Mouse (Mus musculus) intestine, embryonic 14.5 days (tissue): ENCODE results near the gene Tbc1d5. TPM values are rescaled to one million over a fixed set of nuclear protein-coding genes. Genes with fewer than 3 reads are reported as not detected.

Experiments
- ATAC-seq: fragments of 200-750 bp; cut with Nextera tagmentation; replicated peaks from 2 replicates; pipeline ENCODE4 v1.8.0; 2017; ENCODE audit warnings: low read depth, moderate number of reproducible peaks, moderate TSS enrichment, moderate library complexity; ENCODE audit not compliant: low FRiP score, low TSS enrichment
- DNase-seq: peaks from one replicate; pipeline ENCODE4 v3.0.0-alpha.2; 2018; ENCODE audit warnings: low spot score
- H3K27ac ChIP-seq: fragments of 300-500 bp; sonication (generic); 2 replicates; pipeline ENCODE4 v1.5.1; 2014; ENCODE audit warnings: low read depth, mild to moderate bottlenecking, control low read depth
- H3K27me3 ChIP-seq: fragments of 300-500 bp; sonication (generic); replicated peaks from 2 replicates; pipeline ENCODE4 v1.6.1; 2014; ENCODE audit warnings: low read length, control low read depth; ENCODE audit not compliant: control insufficient read depth, insufficient read depth
- H3K36me3 ChIP-seq: fragments of 300-500 bp; sonication (generic); 2 replicates; pipeline ENCODE4 v1.6.1; 2014; ENCODE audit warnings: low read length, control low read depth; ENCODE audit not compliant: control insufficient read depth, insufficient read depth
- H3K4me1 ChIP-seq: fragments of 300-500 bp; sonication (generic); replicated peaks from 2 replicates; pipeline ENCODE4 v1.6.1; 2014; ENCODE audit warnings: low read length, control low read depth, mixed read lengths; ENCODE audit not compliant: control insufficient read depth, insufficient read depth
- H3K4me2 ChIP-seq: fragments of 300-500 bp; sonication (generic); 2 replicates; pipeline ENCODE4 v1.6.1; 2014; ENCODE audit warnings: low read length
- H3K4me3 ChIP-seq: fragments of 300-500 bp; sonication (generic); 2 replicates; pipeline ENCODE4 v1.5.1; 2014; ENCODE audit warnings: low read depth, low read length, control low read depth, mixed read lengths
- H3K9ac ChIP-seq: fragments of 300-500 bp; sonication (generic); 2 replicates; pipeline ENCODE4 v1.6.1; 2014; ENCODE audit warnings: mild to moderate bottlenecking, low read length
- H3K9me3 ChIP-seq: fragments of 300-500 bp; sonication (generic); 2 replicates; pipeline ENCODE4 v1.6.1; 2016; ENCODE audit warnings: low read length, control low read depth; ENCODE audit not compliant: control insufficient read depth
- WGBS: fragments of 180-500 bp; shearing (Covaris S2); extraction: QIAGEN DNeasy Blood & Tissue Kit; methylation state at CpG from one replicate; pipeline ENCODE4 v1.1.7; 2014; 5-methylcytosine and 5-hydroxymethylcytosine counted together
- polyA plus RNA-seq: library from polyadenylated mRNA; unstranded; fragments of >200 nt; fragmentation: Nextera tagmentation; extraction: Ambion mirVana; gene quantifications from 2 replicates; pipeline ENCODE4 v1.2.1, GENCODE M21; 2014

Gene Tbc1d5
- polyA plus RNA-seq, 1 experiment from 2014 or later: 12.0 TPM

GRCm38 (mm10) chr17:51194787-51195186 lies 15.6 kb upstream of the Tbc1d5 start:
- DNase-seq (no peak), ATAC-seq (no peak)
- H3K27ac ChIP-seq: no peak overlapping the region
- WGBS: 76% methylated on average over 2 of the region's 2 CpGs
- no peaks in the 10 kb centered on the region for H3K27me3 ChIP-seq
- no peak overlapping the region for H3K9ac ChIP-seq
- H3K4me3 ChIP-seq: no peak overlapping the region
- H3K9me3 ChIP-seq: no peaks in the 10 kb centered on the region
- no peak overlapping the region for H3K4me2 ChIP-seq
- no peaks in the 10 kb centered on the region for H3K4me1 ChIP-seq
- H3K36me3 ChIP-seq: no peaks in the 10 kb centered on the region

- H3K4me2 ChIP-seq: no peak overlapping the region
Measured at GRCm38 (mm10) chr17:51191381-51191780, 12.2 kb upstream of the Tbc1d5 start.

GRCm38 (mm10) chr17:51182715-51183114 lies 3.6 kb upstream of the Tbc1d5 start:
- DNase-seq: no peak
- no peak overlapping the region for H3K9ac ChIP-seq
- 83% methylated on average over 2 of the region's 2 CpGs for WGBS
- no peak overlapping the region for H3K4me3 ChIP-seq
- no peaks in the 10 kb centered on the region for H3K27me3 ChIP-seq
- H3K4me1 ChIP-seq: peaks cover 1% of the 10 kb centered on the region; the same call in 1 of the 2 replicates
- no peak overlapping the region for H3K27ac ChIP-seq
- H3K9me3 ChIP-seq: no peaks in the 10 kb centered on the region
- no peak for ATAC-seq
- no peak overlapping the region for H3K4me2 ChIP-seq
- H3K36me3 ChIP-seq: no peaks in the 10 kb centered on the region

More at GRCm38 (mm10) chr17:51191381-51191780, 12.2 kb upstream of the Tbc1d5 start:
- WGBS: 93% methylated on average over 1 of the region's 1 CpGs
- Histone ChIP-seq H3K4me1 (no peaks in the 10 kb centered on the region), H3K27me3 (no peaks in the 10 kb centered on the region), H3K4me3 (no peak overlapping the region), H3K36me3 (no peaks in the 10 kb centered on the region), H3K9ac (no peak overlapping the region), H3K27ac (no peak overlapping the region), H3K9me3 (no peaks in the 10 kb centered on the region)
- DNase-seq (no peak), ATAC-seq (no peak)

GRCm38 (mm10) chr17:51178491-51179194 lies 509 bp downstream of the Tbc1d5 start:
- WGBS: under 1% methylated on average over 45 of the region's 59 CpGs
- peak; percentile 78 for ATAC-seq

GRCm38 (mm10) chr17:51177923-51178322 lies 1.2 kb downstream of the Tbc1d5 start:
- no peaks in the 10 kb centered on the region for H3K9me3 ChIP-seq
- no peaks in the 10 kb centered on the region for H3K27me3 ChIP-seq
- H3K4me1 ChIP-seq: peaks cover 4% of the 10 kb centered on the region; the same call in 1 of the 2 replicates
- H3K4me2 ChIP-seq: peak overlapping the region; percentile 51
- peak overlapping the region; percentile 98; the same call in 1 of the 2 replicates for H3K27ac ChIP-seq
- no peaks in the 10 kb centered on the region for H3K36me3 ChIP-seq
- ATAC-seq (no peak), DNase-seq (peak; percentile 57)
- peak overlapping the region; percentile 93 for H3K9ac ChIP-seq
- 47% methylated on average over 6 of the region's 6 CpGs for whole genome bisulfite sequencing
- peak overlapping the region; percentile 66 for H3K4me3 ChIP-seq

More at GRCm38 (mm10) chr17:51178491-51179194, 509 bp downstream of the Tbc1d5 start:
- Histone ChIP-seq H3K4me1 (peaks cover 4% of the 10 kb centered on the region; the same call in 1 of the 2 replicates), H3K9me3 (no peaks in the 10 kb centered on the region), H3K4me3 (peak overlapping the region; percentile 66), H3K27ac (peak overlapping the region; percentile 98), H3K4me2 (peak overlapping the region; percentile 51), H3K36me3 (no peaks in the 10 kb centered on the region), H3K27me3 (no peaks in the 10 kb centered on the region), H3K9ac (peak overlapping the region; percentile 93)
- peak; percentile 86 for DNase-seq

GRCm38 (mm10) chr17:51172332-51172731 lies 6.8 kb downstream of the Tbc1d5 start:
- DNase-seq: no peak
- ATAC-seq: no peak
- 88% methylated on average over 1 of the region's 1 CpGs for WGBS

GRCm38 (mm10) chr17:51171504-51171903 lies 7.6 kb downstream of the Tbc1d5 start:
- ATAC-seq: no peak
- 87% methylated on average over 3 of the region's 3 CpGs for WGBS

More at GRCm38 (mm10) chr17:51172332-51172731, 6.8 kb downstream of the Tbc1d5 start:
- Histone ChIP-seq H3K9ac (no peak overlapping the region), H3K36me3 (no peaks in the 10 kb centered on the region), H3K27me3 (no peaks in the 10 kb centered on the region), H3K4me1 (no peaks in the 10 kb centered on the region), H3K4me2 (no peak overlapping the region), H3K9me3 (no peaks in the 10 kb centered on the region), H3K4me3 (no peak overlapping the region), H3K27ac (no peak overlapping the region)

GRCm38 (mm10) chr17:51169911-51170310 lies 9.2 kb downstream of the Tbc1d5 start:
- ATAC-seq: no peak

More at GRCm38 (mm10) chr17:51171504-51171903, 7.6 kb downstream of the Tbc1d5 start:
- Histone ChIP-seq H3K27ac (no peak overlapping the region), H3K4me2 (no peak overlapping the region), H3K4me3 (no peak overlapping the region), H3K9me3 (no peaks in the 10 kb centered on the region), H3K9ac (no peak overlapping the region), H3K4me1 (no peaks in the 10 kb centered on the region), H3K27me3 (no peaks in the 10 kb centered on the region), H3K36me3 (no peaks in the 10 kb centered on the region)
- no peak for DNase-seq

GRCm38 (mm10) chr17:51162366-51162765 lies 16.8 kb downstream of the Tbc1d5 start:
- ATAC-seq (no peak), DNase-seq (no peak)
- H3K36me3 ChIP-seq: no peaks in the 10 kb centered on the region
- no peak overlapping the region for H3K27ac ChIP-seq
- H3K4me3 ChIP-seq: no peak overlapping the region
- H3K9me3 ChIP-seq: no peaks in the 10 kb centered on the region
- no peak overlapping the region for H3K4me2 ChIP-seq
- H3K27me3 ChIP-seq: no peaks in the 10 kb centered on the region
- H3K9ac ChIP-seq: no peak overlapping the region
- H3K4me1 ChIP-seq: no peaks in the 10 kb centered on the region

More at GRCm38 (mm10) chr17:51169911-51170310, 9.2 kb downstream of the Tbc1d5 start:
- H3K4me3 ChIP-seq: no peak overlapping the region
- no peaks in the 10 kb centered on the region for H3K4me1 ChIP-seq
- no peak for DNase-seq
- 83% methylated on average over 4 of the region's 4 CpGs for WGBS
- H3K4me2 ChIP-seq: no peak overlapping the region
- H3K27ac ChIP-seq: no peak overlapping the region
- H3K9ac ChIP-seq: no peak overlapping the region
- no peaks in the 10 kb centered on the region for H3K36me3 ChIP-seq
- no peaks in the 10 kb centered on the region for H3K9me3 ChIP-seq
- no peaks in the 10 kb centered on the region for H3K27me3 ChIP-seq
